Mouse (Mus musculus) layer of hippocampus, postnatal 36 days (tissue): ENCODE results near the gene Fam193b. TPM values are rescaled to one million over a fixed set of nuclear protein-coding genes. Genes with fewer than 3 reads are reported as not detected.

Experiments
- DNase-seq, 2 experiments: peaks; one replicate each; pipeline ENCODE4 v3.0.0; 2022
- microRNA-seq, 2 experiments: library from miRNA; unstranded; fragments of <30 nt; microRNA quantifications; one replicate each; pipeline ENCODE4 v1.2.0; 2021
- total RNA-seq, 2 experiments: library from RNA; stranded (reverse); gene quantifications; 2 replicates each; pipeline ENCODE4 v1.2.3; 2021

Fam193b gene
- total RNA-seq, 2 experiments from 2014 or later: 88.6 to 96.2 TPM

GRCm38 (mm10) chr13:55495702-55496101, 75.2 kb downstream of the Fam193b start:
- no peak for DNase-seq

GRCm38 (mm10) chr13:55494883-55495621, 75.9 kb downstream of the Fam193b start:
- peak; percentile 44 to 65 for DNase-seq

DNA sequence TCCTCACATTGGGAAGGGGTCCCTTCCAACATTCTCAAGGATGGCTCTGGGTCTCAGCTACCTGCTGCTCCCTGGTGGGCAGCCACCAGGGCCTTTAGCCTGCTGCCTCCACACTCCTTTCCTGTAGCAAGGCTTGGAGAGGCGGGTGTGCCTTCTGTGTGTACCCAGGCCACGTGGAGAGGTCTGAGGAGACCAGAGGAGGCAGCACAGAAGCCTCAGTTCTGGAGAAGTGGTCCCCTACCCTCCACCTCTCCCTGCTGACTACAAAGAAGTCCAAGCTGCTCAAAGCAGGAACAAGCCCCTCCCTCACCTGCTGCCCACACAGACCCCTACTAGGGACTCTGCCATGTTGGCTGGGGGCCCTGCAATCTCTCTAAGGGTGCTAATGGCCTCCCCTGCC, 76.7 kb downstream of the Fam193b start:
- no peak for DNase-seq

Small RNAs within 50 kb of the gene (microRNA-seq; reads per million reads assigned to microRNA genes)
- 5.1 to 5.7 reads per million in 2 experiments for gene Mir6945

Other genes with a start within 250 kb of the Fam193b start
- gene Rab24, start 249.2 kb downstream of the Fam193b start, total RNA-seq: 10 to 100 TPM; 78.8 to 84.3 TPM
- 1 to 10 TPM in 1 of 2 experiments, under 1 TPM in 1; 0.87 to 1.4 TPM for gene Mxd3, start 241.3 kb downstream of the Fam193b start, total RNA-seq
- 10 to 100 TPM; 58.3 to 70.5 TPM for gene Lman2, start 208.3 kb downstream of the Fam193b start, total RNA-seq
- 100 to 1,000 TPM in 1 of 2 experiments, 10 to 100 TPM in 1; 95.2 to 110 TPM for gene Rgs14, start 201.4 kb downstream of the Fam193b start, total RNA-seq
- not detected for gene Slc34a1, start 172.9 kb downstream of the Fam193b start, total RNA-seq
- gene Pfn3, start 155.9 kb downstream of the Fam193b start, total RNA-seq: not detected
- gene F12, start 144.3 kb downstream of the Fam193b start, total RNA-seq: under 1 TPM; 0.32 to 0.71 TPM
- 10 to 100 TPM; 67.7 to 71.1 TPM for gene Grk6, start 126.0 kb downstream of the Fam193b start, total RNA-seq
- gene Prr7, start 106.9 kb downstream of the Fam193b start, total RNA-seq: 10 to 100 TPM; 86.1 to 86.6 TPM
- 100 to 1,000 TPM; 388 to 393 TPM for gene Dbn1, start 83.0 kb downstream of the Fam193b start, total RNA-seq
- 10 to 100 TPM; 89.6 to 94.1 TPM for gene Pdlim7, start 57.4 kb downstream of the Fam193b start, total RNA-seq
- gene Dok3, start 41.8 kb downstream of the Fam193b start, total RNA-seq: 10 to 100 TPM; 17.0 to 20.6 TPM
- 10 to 100 TPM; 59.4 to 60.2 TPM for gene Ddx41, start 34.5 kb downstream of the Fam193b start, total RNA-seq
- 100 to 1,000 TPM; 141 to 143 TPM for gene Tmed9, start 2.6 kb upstream of the Fam193b start, total RNA-seq
- 10 to 100 TPM; 23.6 to 25.0 TPM for gene B4galt7, start 28.8 kb upstream of the Fam193b start, total RNA-seq
- 10 to 100 TPM; 44.2 to 47.9 TPM for gene Caml, start 51.9 kb upstream of the Fam193b start, total RNA-seq
- 10 to 100 TPM; 47.4 to 52.6 TPM for gene Ddx46, start 63.9 kb upstream of the Fam193b start, total RNA-seq
- gene B230219D22Rik, start 122.0 kb upstream of the Fam193b start, total RNA-seq: 10 to 100 TPM; 80.7 to 84.1 TPM
- gene Txndc15, start 143.5 kb upstream of the Fam193b start, total RNA-seq: 10 to 100 TPM; 74.8 to 78.1 TPM
- 10 to 100 TPM; 32.5 to 35.4 TPM for gene Pcbd2, start 156.2 kb upstream of the Fam193b start, total RNA-seq
- under 1 TPM in 1 of 2 experiments, not detected in 1; 0.38 TPM for gene Catsper3, start 213.4 kb upstream of the Fam193b start, total RNA-seq